Mouse (Mus musculus): Measurements from ENCODE around the gene Spint1. TPM values are rescaled to one million over a fixed set of nuclear protein-coding genes. Genes with fewer than 3 reads are reported as not detected.

Spint1 gene
- total RNA-seq, 2 experiments from 2014 or later: not detected

DNA sequence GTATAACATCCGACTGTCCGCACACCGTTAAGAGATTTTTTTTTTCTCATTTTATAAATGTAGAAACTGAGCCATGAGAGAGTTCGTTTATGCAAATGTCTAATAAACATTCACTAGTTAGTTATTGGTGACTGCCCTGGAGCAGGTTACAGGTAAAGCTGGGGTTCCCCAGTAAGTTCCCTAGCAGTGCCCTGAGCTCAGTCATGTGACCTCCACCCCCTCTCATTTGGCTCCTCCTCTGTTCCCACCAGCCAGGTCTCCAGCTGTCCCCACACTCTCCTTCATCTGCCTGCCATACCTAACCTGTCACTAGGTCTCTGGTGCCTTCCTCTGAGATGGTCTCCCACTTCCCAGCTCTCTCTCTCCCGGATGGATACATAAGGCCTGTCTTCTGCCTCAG is 50.2 kb downstream of the Spint1 start:
- DNase-seq: no peak
- H3K27ac ChIP-seq: no peak overlapping the region
- no peak overlapping the region for H3K4me3 ChIP-seq
- TF ChIP-seq CTCF (IDR thresholded peaks at IDR 0.05): no peak
- intact Hi-C loops (cut with DNase I): loop anchor here (10.0 kb wide), 1 partner anchor 253 kb away; the partner anchor contains the start of gene Rpusd2

DNA sequence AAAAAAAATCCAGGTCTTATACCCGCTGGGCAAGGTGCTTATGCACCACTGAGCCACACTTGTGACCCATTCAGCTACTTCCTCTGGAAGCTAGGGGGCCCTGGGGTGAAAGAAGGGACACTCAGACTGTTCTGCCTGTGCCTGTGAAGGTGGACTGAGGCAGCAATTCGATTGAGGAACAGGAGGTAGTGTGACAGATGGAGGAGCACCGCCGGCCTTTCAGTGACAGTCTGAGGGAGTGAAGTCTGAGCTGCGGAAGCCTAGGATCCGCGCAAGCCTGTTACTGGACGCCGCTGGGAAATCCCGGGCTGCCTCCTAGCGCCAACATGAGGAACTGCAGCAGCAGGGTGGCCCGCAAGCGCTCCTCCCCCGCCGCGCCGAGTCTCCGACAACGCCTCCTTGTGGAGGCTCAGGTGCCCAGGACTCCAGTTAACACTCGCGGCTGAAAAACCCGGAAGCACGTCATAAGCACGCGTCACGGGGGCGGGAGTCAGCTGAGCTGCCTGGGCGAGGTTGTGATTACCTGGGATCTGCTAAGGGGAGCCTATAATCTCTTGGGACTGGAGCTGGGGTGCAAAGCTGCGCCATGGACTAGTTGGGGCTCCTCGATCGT is 51.2 kb downstream of the Spint1 start, which contains the start of gene Vps18:
Gene Vps18, plus strand, starts transcription at position 471 of the 613 bp plus-strand sequence.
- Histone ChIP-seq H3K4me3 (peak within 1 kb of the TSS; percentile 94), H3K27ac (peak within 1 kb of the TSS; percentile 93)
- TF ChIP-seq CTCF (IDR thresholded peaks at IDR 0.05): no peak
- peak; percentile 98 for DNase-seq
- intact Hi-C loops (cut with DNase I): loop anchor here (1.0 to 10.0 kb wide), 2 partner anchors 37 to 254 kb away; partner anchors contain the start of gene Rpusd2

DNA sequence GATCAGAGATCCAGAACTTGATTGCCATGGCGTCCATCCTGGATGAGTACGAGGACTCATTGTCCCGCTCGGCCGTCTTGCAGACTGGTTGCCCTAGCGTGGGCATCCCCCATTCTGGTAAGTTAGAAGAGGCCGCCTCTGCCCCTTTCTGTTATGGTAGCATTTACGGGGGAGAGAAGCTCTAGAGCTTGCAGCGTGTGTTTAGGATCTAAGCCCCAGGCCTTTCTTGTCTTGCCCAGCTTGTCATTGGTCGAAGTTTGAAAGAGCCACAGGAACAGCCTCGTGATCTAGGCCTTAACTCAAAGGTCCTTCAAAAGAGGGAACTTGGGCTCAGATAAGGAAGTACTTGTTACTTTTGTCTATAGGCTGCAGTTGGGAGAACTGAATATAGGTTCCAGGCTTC is 51.9 kb downstream of the Spint1 start:
- Histone ChIP-seq H3K4me3 (peak overlapping the region; percentile 94), H3K27ac (peak overlapping the region; percentile 93)
- peak; percentile 42 for DNase-seq
- TF ChIP-seq CTCF (IDR thresholded peaks at IDR 0.05): no peak
- intact Hi-C loops (cut with DNase I): loop anchor here (10.0 kb wide), 1 partner anchor 254 kb away; the partner anchor contains the start of gene Rpusd2

DNA sequence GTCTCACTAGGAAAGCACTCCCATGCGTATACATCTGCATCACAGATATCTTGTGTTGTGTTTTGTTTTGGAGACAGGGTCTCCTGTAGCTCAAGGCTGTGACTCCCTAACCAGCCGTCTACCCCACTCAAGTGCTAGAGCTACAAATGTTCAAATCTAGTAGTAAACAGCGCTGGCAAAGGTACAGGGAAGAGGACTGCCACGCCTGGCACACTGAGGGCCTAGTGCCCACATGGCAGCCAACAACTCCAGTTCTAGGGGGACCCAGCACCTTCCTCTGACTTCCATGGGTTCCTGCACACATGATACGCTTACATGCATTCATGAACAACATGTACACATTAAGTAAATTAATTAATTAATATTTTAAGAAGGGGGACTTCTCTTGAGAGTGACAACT is 55.1 kb downstream of the Spint1 start:
- no peak for TF ChIP-seq CTCF (IDR thresholded peaks at IDR 0.05)
- H3K27ac ChIP-seq: no peak overlapping the region
- DNase-seq: no peak
- H3K4me3 ChIP-seq: no peak overlapping the region
- intact Hi-C loops (cut with DNase I): no loop called here

DNA sequence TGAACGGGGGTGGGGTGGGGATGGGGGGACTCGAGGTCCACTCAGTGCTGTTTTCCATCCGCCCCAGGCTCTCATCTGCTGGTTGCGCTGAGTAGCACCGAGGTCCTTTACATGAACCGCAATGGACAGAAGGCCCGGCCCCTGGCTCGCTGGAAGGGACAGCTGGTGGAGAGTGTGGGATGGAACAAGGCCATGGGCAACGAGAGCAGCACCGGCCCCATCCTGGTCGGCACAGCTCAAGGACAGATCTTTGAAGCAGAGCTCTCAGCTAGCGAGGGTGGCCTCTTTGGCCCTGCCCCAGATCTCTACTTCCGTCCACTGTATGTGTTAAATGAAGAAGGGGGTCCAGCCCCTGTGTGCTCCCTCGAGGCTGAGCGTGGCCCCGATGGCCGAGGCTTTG is 55.7 kb downstream of the Spint1 start:
- Histone ChIP-seq H3K4me3 (no peak overlapping the region), H3K27ac (no peak overlapping the region)
- intact Hi-C loops (cut with DNase I): no loop called here
- DNase-seq: no peak
- no peak for TF ChIP-seq CTCF (IDR thresholded peaks at IDR 0.05)

DNA sequence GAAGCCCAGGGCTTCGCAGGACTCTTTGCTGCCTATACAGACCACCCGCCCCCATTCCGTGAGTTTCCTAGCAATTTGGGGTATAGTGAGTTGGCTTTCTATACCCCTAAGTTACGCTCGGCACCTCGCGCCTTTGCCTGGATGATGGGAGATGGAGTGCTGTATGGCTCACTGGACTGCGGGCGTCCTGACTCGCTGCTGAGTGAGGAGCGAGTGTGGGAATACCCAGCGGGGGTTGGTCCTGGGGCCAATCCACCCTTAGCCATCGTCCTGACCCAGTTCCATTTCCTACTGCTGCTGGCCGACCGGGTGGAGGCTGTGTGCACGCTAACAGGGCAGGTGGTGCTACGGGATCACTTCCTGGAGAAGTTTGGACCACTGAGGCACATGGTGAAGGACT is 56.1 kb downstream of the Spint1 start:
- intact Hi-C loops (cut with DNase I): no loop called here
- Histone ChIP-seq H3K27ac (no peak overlapping the region), H3K4me3 (no peak overlapping the region)
- TF ChIP-seq CTCF (IDR thresholded peaks at IDR 0.05): no peak
- DNase-seq: no peak

DNA sequence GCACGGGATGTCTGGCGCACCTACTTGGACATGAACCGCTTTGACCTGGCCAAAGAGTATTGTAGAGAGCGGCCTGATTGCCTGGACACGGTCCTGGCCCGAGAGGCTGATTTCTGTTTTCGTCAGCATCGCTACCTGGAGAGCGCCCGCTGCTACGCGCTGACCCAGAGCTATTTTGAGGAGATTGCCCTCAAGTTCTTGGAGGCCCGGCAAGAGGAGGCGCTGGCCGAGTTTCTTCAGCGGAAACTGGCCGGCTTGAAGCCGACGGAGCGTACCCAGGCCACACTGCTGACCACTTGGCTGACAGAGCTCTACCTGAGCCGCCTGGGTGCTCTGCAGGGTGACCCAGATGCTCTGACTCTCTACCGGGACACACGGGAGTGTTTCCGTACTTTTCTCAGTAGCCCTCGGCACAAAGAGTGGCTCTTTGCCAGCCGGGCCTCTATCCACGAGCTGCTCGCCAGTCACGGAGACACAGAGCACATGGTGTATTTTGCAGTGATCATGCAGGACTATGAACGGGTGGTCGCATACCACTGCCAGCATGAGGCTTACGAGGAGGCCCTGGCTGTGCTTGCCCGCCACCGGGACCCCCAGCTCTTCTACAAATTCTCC is 56.7 kb downstream of the Spint1 start:
- no peak for DNase-seq
- Histone ChIP-seq H3K27ac (no peak overlapping the region), H3K4me3 (no peak overlapping the region)
- TF ChIP-seq CTCF (IDR thresholded peaks at IDR 0.05): no peak
- intact Hi-C loops (cut with DNase I): no loop called here

DNA sequence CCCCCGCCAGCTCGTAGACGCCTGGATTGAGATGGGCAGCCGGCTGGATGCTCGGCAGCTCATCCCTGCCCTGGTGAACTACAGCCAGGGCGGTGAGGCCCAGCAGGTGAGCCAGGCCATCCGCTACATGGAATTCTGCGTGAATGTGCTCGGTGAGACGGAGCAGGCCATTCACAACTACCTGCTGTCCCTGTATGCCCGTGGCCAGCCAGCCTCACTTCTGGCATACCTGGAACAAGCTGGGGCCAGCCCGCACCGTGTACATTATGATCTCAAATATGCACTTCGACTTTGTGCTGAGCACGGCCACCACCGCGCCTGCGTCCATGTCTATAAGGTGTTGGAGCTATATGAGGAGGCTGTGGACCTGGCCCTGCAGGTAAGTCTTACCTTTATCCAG is 57.2 kb downstream of the Spint1 start:
- H3K4me3 ChIP-seq: no peak overlapping the region
- DNase-seq: no peak
- intact Hi-C loops (cut with DNase I): no loop called here
- no peak for TF ChIP-seq CTCF (IDR thresholded peaks at IDR 0.05)
- no peak overlapping the region for H3K27ac ChIP-seq

DNA sequence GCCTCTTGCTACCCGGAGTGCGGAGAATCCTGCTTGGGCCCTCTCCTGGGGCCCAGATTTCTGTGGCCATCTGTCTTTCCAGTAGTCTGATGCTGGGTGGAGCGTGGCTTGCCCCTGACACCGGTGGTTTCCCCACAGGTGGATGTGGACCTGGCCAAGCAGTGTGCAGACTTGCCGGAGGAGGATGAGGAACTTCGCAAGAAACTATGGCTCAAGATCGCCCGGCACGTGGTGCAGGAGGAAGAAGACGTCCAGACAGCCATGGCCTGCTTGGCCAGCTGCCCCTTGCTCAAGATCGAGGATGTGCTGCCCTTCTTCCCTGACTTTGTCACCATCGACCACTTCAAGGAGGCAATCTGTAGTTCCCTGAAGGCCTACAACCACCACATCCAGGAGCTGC is 59.6 kb downstream of the Spint1 start:
- DNase-seq: no peak
- Histone ChIP-seq H3K4me3 (no peak overlapping the region), H3K27ac (no peak overlapping the region)
- intact Hi-C loops (cut with DNase I): no loop called here
- no peak for TF ChIP-seq CTCF (IDR thresholded peaks at IDR 0.05)

DNA sequence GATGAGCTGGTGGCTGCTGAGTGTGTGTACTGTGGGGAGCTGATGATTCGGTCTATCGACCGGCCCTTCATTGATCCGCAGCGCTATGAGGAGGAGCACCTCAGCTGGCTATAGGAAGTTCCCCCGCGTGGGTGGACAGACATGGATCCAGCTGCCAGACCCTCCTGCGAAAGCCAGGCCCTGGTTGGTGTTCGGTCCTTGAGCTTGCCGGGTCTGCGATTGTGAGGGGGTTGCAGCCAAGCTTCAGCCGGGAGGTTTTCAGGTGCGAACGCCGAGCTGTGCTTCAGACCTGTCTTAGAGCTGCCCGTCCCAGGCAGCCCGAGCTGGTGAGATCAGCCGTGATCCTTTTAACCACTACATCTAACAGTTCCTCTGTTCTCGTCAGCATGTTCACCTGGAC is 60.3 kb downstream of the Spint1 start:
- Histone ChIP-seq H3K27ac (no peak overlapping the region), H3K4me3 (no peak overlapping the region)
- no peak for DNase-seq
- TF ChIP-seq CTCF (IDR thresholded peaks at IDR 0.05): no peak
- intact Hi-C loops (cut with DNase I): no loop called here

DNA sequence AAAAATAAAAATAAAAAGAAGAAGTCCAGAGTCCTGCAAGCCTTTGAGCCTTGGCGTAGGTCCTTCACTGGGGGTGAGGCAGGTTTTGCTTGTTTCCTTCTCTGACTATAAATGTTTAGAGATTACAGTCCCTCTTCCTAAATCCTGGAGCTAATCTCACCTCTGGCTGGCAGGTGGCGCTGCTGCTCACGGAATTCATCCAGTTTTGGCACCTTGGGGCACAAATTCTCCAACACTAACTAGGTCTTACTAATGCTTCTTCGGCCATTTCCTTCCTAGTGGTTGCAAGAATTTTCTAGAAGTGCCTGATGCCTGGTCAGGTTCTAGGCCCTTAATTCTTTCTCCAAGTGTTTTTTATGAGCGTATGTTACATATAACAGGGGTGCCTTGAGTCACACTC is 61.2 kb downstream of the Spint1 start:
- H3K27ac ChIP-seq: peak overlapping the region; percentile 83
- H3K4me3 ChIP-seq: no peak overlapping the region
- intact Hi-C loops (cut with DNase I): loop anchor here (1.0 to 2.0 kb wide), 2 partner anchors 116 to 139 kb away; no protein-coding TSS in a partner anchor
- peak; percentile 73 for DNase-seq
- peak; percentile 80 for TF ChIP-seq CTCF (IDR thresholded peaks at IDR 0.05)

DNA sequence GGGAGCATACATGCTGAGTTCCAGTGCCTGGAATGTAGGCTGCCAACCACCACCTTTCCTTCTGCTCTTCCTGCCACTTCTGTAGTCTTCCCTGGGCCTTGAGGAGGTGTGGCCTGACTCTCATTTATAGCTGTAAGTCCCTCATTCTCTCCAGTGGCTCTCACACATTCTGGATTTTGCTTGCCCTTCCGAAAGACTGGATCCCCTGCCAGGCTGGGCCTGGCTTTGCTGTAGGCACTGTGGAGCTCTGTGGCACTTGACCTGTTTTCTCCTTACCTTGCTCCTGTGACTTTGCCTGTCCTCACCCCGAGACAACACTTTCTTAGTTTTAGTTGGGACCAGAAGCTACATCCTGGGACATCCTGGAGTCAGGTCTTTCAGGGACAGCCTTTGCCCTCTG is 61.7 kb downstream of the Spint1 start:
- Histone ChIP-seq H3K4me3 (no peak overlapping the region), H3K27ac (peak overlapping the region; percentile 83)
- no peak for TF ChIP-seq CTCF (IDR thresholded peaks at IDR 0.05)
- intact Hi-C loops (cut with DNase I): loop anchor here (1.0 to 2.0 kb wide), 2 partner anchors 116 to 138 kb away; no protein-coding TSS in a partner anchor
- DNase-seq: no peak

Other genes starting within 250 kb of the Spint1 start
- 1 to 10 TPM; 3.2 to 4.8 TPM for gene Ccdc32, start 208.0 kb upstream of the Spint1 start, total RNA-seq (2021)
- gene Rpusd2, start 202.6 kb upstream of the Spint1 start, total RNA-seq (2021): 1 to 10 TPM; 2.8 to 3.4 TPM
- gene Knl1, start 190.2 kb upstream of the Spint1 start, total RNA-seq (2021): under 1 TPM; 0.03 to 0.06 TPM
- gene Rad51, start 124.6 kb upstream of the Spint1 start, total RNA-seq (2021): 1 to 10 TPM in 1 of 2 experiments, under 1 TPM in 1; 0.70 to 1.3 TPM
- gene Rmdn3, start 80.3 kb upstream of the Spint1 start, total RNA-seq (2021): 1 to 10 TPM; 5.6 to 5.8 TPM
- gene Gchfr, start 69.6 kb upstream of the Spint1 start, total RNA-seq (2021): not detected
- gene Gm14137, start 62.9 kb upstream of the Spint1 start, total RNA-seq (2021): not detected
- 10 to 100 TPM; 13.3 to 13.9 TPM for gene Zfyve19, start 28.7 kb upstream of the Spint1 start, total RNA-seq (2021)
- gene Dnajc17, start 28.6 kb upstream of the Spint1 start, total RNA-seq (2021): 1 to 10 TPM; 6.6 to 8.6 TPM
- gene Ppp1r14d, start 7.5 kb upstream of the Spint1 start, total RNA-seq (2021): not detected
- gene Rhov, start 33.9 kb downstream of the Spint1 start, total RNA-seq (2021): not detected
- gene Vps18, start 51.4 kb downstream of the Spint1 start, total RNA-seq (2021): 10 to 100 TPM; 10.9 to 11.7 TPM
- 1 to 10 TPM; 3.8 to 4.8 TPM for gene Dll4, start 88.4 kb downstream of the Spint1 start, total RNA-seq (2021)
- gene Chac1, start 113.9 kb downstream of the Spint1 start, total RNA-seq (2021): 10 to 100 TPM; 30.1 to 90.4 TPM
- gene Ino80, start 240.3 kb downstream of the Spint1 start, total RNA-seq (2021): 10 to 100 TPM; 11.5 to 14.8 TPM

All from gastrocnemius, adult 2 months (tissue).